ENCODE assay signal across 18 mouse cellular contexts in genomic region chr10:22699487-22700335, GRCm38 (mm10). TPM values are rescaled to one million over a fixed set of nuclear protein-coding genes. Genes with fewer than 3 reads are reported as not detected.
DNase-seq lines count a peak whose midpoint lies in the region; ATAC-seq lines count a peak whose summit lies in the region.
"Had no signal": no experiment of that assay in that cellular context is flagged by ENCODE, and none has a peak within 500 bp of the region (broad histone marks: within the 10 kb centered on the region; RNA-seq: fewer than 3 reads in every experiment).

No protein-coding gene starts in this region.

- no peaks in the 10 kb centered on the region for H3K9me3 ChIP-seq in hindbrain, embryonic 11.5 days (ENCODE audit: control insufficient read depth, low read length)
- H3K9me3 ChIP-seq in hindbrain, embryonic 16.5 days (ENCODE audit: control insufficient read depth, low read length): no peaks in the 10 kb centered on the region
- H3K9me3 ChIP-seq: forebrain, embryonic 13.5 days; hindbrain, embryonic 15.5 days; liver, embryonic 12.5 days; neural tube, embryonic 12.5 days had no signal

- no peak overlapping the region for H3K4me3 ChIP-seq in hindbrain, embryonic 11.5 days (ENCODE audit: low read depth, low read length)
- H3K4me3 ChIP-seq in hindbrain, embryonic 16.5 days (ENCODE audit: low read length): no peak overlapping the region
- H3K4me3 ChIP-seq: forebrain, embryonic 13.5 days; heart, adult 2 months; hindbrain, embryonic 15.5 days; liver, embryonic 12.5 days; neural tube, embryonic 12.5 days had no signal

- no peak overlapping the region for H3K4me2 ChIP-seq in hindbrain, embryonic 11.5 days (replicated peaks; ENCODE audit: low read depth, low read length)
- H3K4me2 ChIP-seq in hindbrain, embryonic 16.5 days (ENCODE audit: low read length): no peak overlapping the region
- H3K4me2 ChIP-seq: forebrain, embryonic 13.5 days; hindbrain, embryonic 15.5 days; liver, embryonic 12.5 days; neural tube, embryonic 12.5 days had no signal

- 83% methylated on average over 19 of the region's 19 CpGs for WGBS in hindbrain, embryonic 11.5 days
- WGBS in hindbrain, embryonic 16.5 days: 78% methylated on average over 19 of the region's 19 CpGs

- H3K27me3 ChIP-seq in hindbrain, embryonic 11.5 days (ENCODE audit: control insufficient read depth, insufficient read depth, low read length): no peaks in the 10 kb centered on the region
- H3K27me3 ChIP-seq in hindbrain, embryonic 16.5 days (replicated peaks; ENCODE audit: control insufficient read depth, insufficient read depth, low read length): no peaks in the 10 kb centered on the region
- H3K27me3 ChIP-seq: forebrain, embryonic 13.5 days; hindbrain, embryonic 15.5 days; liver, embryonic 12.5 days; neural tube, embryonic 12.5 days had no signal

- no peak overlapping the region for H3K9ac ChIP-seq in hindbrain, embryonic 11.5 days (ENCODE audit: low read depth, low read length)
- H3K9ac ChIP-seq in hindbrain, embryonic 16.5 days (ENCODE audit: low read depth, low read length): no peak overlapping the region
- H3K9ac ChIP-seq: forebrain, embryonic 13.5 days; hindbrain, embryonic 15.5 days; liver, embryonic 12.5 days; neural tube, embryonic 12.5 days had no signal

- peak; percentile 55 for DNase-seq in cerebellum, adult 11-12 months
- DNase-seq in cerebellum, postnatal 4 days (ENCODE audit: low spot score in 2 of 2): no peak
- no peak for DNase-seq in hindbrain, embryonic 11.5 days (ENCODE audit: low spot score)
- DNase-seq in MEL-GATA-1-ER (ENCODE audit: extremely low read depth, low read depth): peak; percentile 36
- no peak for DNase-seq in urinary bladder, adult 18-20 months (ENCODE audit: low spot score in 2 of 2)
- no peak for DNase-seq in kidney, postnatal 25 days
- DNase-seq: lung, postnatal 14 days; right cerebral cortex, adult 18-20 months; thymus, postnatal 14 days had no signal

- no peak overlapping the region for H3K27ac ChIP-seq in hindbrain, embryonic 11.5 days (ENCODE audit: low read depth, low read length)
- H3K27ac ChIP-seq in hindbrain, embryonic 16.5 days (ENCODE audit: low read depth, low read length): no peak overlapping the region
- H3K27ac ChIP-seq: forebrain, embryonic 13.5 days; heart, adult 2 months; hindbrain, embryonic 15.5 days; kidney, postnatal 0 days; liver, embryonic 12.5 days; neural tube, embryonic 12.5 days had no signal

- 0 out of 2 replicates have a peak, but pooled peaks have one; percentile 22 for ATAC-seq in hindbrain, embryonic 11.5 days (ENCODE audit: low FRiP score)
- ATAC-seq in hindbrain, embryonic 16.5 days: no peak
- ATAC-seq in megakaryocyte progenitor cell, adult 5-6 weeks (replicated peaks; ENCODE audit: poor library complexity): peak; percentile 91
- ATAC-seq: activated CD4-positive, CD25-positive, alpha-beta regulatory T cell, adult 4 months; forebrain, embryonic 13.5 days; liver, embryonic 12.5 days had no signal

- H3K4me1 ChIP-seq in hindbrain, embryonic 11.5 days (replicated peaks; ENCODE audit: control insufficient read depth, insufficient read depth, low read length): no peaks in the 10 kb centered on the region
- H3K4me1 ChIP-seq in hindbrain, embryonic 16.5 days (ENCODE audit: control insufficient read depth, insufficient read depth, low read depth, low read length): no peaks in the 10 kb centered on the region
- H3K4me1 ChIP-seq: hindbrain, embryonic 15.5 days; liver, embryonic 12.5 days; neural tube, embryonic 12.5 days had no signal

- no peaks in the 10 kb centered on the region for H3K36me3 ChIP-seq in hindbrain, embryonic 11.5 days (ENCODE audit: control insufficient read depth, insufficient read depth, low read length)
- H3K36me3 ChIP-seq in hindbrain, embryonic 16.5 days (ENCODE audit: control insufficient read depth, insufficient read depth, low read length): 0 out of 2 replicates have a peak, but pooled peaks cover 2% of the 10 kb centered on the region

RNA-seq across cellular contexts. Expression of gene Tbpl1, which starts 32.0 kb away (rescaled TPM):
- polyA plus RNA-seq in hindbrain, embryonic 11.5 days (2014; fragmentation: Nextera tagmentation; extraction: Ambion mirVana): 125 and 128 TPM in 2 replicates
- 71.3 and 83.9 TPM in 2 replicates for polyA plus RNA-seq in hindbrain, embryonic 16.5 days (2015; fragmentation: Nextera tagmentation; extraction: Ambion mirVana)
- total RNA-seq in megakaryocyte progenitor cell, adult 5-6 weeks (2015): 26.1 and 33.0 TPM in 2 replicates
- 18.3 and 28.9 TPM in 2 replicates for total RNA-seq in megakaryocyte progenitor cell, adult 5-6 weeks (2017)

RNA-seq across cellular contexts. Expression of gene Slc2a12, which starts 54.9 kb away (rescaled TPM):
- polyA plus RNA-seq in hindbrain, embryonic 11.5 days (2014; fragmentation: Nextera tagmentation; extraction: Ambion mirVana): 2.4 and 3.2 TPM in 2 replicates
- polyA plus RNA-seq in hindbrain, embryonic 16.5 days (2015; fragmentation: Nextera tagmentation; extraction: Ambion mirVana): 7.2 and 7.6 TPM in 2 replicates
- not detected in 2 replicates for total RNA-seq in megakaryocyte progenitor cell, adult 5-6 weeks (2015)
- total RNA-seq in megakaryocyte progenitor cell, adult 5-6 weeks (2017): not detected in 2 replicates
- polyA plus RNA-seq: activated CD4-positive, CD25-positive, alpha-beta regulatory T cell, adult 4 months had no signal

Comparison
In these comparisons a context has a peak if more than half of its experiments do, and no peak if none do; other contexts are left out.
1. DNase-seq: peak in cerebellum, adult 11-12 months (single experiment) and MEL-GATA-1-ER (single experiment); none in cerebellum, postnatal 4 days (0 of 2), hindbrain, embryonic 11.5 days (single experiment), urinary bladder, adult 18-20 months (0 of 2) and kidney, postnatal 25 days (0 of 2).